Mouse (Mus musculus) adrenal gland, adult (tissue): ENCODE results near the gene Ginm1.

Experiments
- DNase-seq, 2 experiments: peaks; one replicate each; pipeline ENCODE4 v3.0.0; 2022 to 2023; ENCODE audit warnings: low spot score in 1 of 2; ENCODE audit not compliant: inconsistent age in 2 of 2

Ginm1 gene

DNA sequence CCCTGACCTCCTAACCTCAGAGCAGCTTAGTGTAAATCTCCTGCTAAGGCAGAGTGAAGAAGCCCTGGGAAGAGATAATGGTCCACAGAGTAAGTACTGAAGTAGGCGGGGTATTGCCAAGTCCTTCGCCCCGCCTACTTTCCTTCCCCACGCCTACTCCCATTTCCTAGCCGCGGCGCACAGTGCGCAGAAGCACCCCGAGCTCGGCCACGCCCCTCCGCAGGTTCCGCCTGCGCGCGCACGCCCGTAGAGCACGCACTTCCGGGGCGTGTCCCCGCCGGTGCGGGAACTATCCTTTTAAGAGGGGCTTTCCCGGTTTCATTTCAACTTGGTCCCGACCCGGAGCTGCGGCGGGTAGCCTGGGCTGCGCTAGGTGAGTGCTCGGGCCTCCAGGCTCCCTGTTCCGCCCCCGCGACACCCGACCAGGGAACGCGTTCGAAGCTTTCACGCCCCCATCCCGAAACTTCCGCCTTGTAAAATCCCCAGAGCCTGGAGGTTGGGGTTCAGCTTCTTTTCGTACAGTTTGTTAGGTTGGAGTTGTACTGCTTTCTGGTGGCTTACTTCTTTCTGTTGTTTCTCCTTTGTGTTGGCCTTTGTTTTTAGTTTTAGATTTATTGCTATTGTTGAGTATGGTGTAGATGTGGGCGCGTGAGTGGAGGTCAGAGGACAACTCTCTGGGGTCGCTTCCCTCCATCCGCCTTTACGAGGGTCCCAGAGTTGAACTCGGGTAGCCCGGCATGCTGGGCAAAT is 66.7 kb downstream of the Ginm1 start, which contains the start of gene Katna1:
Katna1 (plus strand) TSS at position 250 of the 750 bp plus-strand sequence.
- peak; percentile 96 to 97 for DNase-seq
